Mouse (Mus musculus) spleen, postnatal 10 days (tissue): Measurements from ENCODE around the gene Cntnap1.
"Not testable (repeated sequence)": the region's sequence is repeated elsewhere in the genome, so short reads cannot be mapped to it uniquely, and the experiment has no call there.

ENCODE experiments used
- DNase-seq, 2 experiments: peaks; one replicate each; pipeline ENCODE4 v3.0.0; 2021 to 2022; ENCODE audit warnings: low spot score in 2 of 2

Cntnap1 gene

DNA sequence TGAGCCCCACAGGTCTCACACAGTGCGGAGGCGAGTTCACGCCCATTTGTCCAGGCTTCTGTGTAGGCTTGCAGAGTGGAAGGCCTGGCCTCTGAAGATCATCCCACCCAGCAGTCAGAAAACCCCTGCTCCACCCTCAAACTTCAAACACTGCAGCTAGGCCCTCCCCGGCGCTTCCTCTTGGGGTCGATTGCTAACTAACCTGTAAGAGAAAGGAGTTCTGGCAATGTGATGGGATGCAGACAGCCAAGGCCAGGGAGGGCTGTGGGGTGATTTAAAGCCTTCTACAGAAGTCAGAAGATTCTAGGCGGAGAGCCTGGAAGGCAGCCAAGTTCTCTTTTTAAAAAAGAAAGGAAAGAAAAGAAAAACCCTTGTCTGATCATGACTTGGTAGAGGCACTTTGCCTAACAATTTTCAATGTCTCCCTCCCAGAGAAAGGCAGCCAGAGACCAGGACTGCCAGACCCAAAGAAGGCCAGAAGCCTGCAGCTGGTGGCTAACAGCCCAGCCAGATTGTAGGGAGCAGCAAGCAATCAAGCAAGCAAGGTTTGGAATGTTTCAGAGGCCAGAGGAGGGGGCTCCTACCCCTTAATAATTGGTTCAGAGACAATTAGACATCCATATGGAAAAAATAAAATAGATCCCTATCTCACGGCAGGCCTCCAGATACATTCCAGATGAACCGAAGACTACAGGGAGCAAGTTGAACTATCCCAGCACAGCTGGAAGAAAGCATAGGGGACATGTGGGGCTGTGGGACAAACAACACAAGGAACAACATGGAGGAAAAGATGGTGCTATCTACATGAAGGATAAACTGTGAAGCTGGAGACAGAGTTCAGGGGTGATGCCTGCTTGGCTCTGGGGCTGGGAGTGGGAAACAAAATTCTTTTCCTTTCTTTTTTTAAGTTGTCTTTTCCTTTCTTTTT is 20.9 kb upstream of the Cntnap1 start:
- no peak for DNase-seq

- no peak for DNase-seq
Observed at GRCm38 (mm10) chr11:101151063-101151462, 19.3 kb upstream of the Cntnap1 start.

DNA sequence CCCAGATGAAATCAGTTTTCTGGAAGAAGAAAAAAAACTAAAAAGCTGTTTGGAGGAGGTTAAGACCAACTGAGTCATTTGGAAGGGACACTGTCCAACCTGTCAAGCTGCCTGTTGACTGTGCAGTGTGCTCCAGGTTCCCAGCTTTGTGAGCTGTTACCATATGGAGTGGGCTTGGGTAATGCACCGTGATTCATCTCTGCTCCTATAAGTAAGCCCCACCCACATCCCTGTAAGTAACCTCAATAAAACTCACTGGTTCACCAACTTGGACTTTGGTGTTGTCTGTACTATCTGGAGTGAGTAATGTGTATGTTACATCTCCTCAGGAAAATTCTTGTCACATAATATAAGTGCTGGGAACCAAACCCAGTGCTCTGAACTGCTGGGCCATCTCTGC is 17.5 kb upstream of the Cntnap1 start:
- no peak for DNase-seq

DNA sequence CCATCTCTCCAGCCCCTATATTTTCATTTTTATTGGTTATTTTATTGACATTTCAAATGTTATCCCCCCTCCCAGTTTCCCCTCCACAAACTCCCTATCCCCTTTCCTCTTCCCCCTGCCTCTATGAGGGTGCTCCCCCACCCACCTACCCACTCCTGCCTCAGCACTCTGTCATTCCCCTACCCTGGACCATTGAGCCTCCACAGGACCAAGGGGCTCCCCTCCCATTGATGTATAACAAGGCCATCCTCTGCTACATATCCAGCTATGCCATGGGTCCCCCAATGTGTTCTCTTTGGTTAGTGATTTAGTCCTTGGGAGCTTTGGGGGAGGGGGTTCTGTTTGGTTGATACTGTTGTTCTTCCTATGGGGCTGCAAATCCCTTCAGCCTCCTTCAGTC is 15.7 kb upstream of the Cntnap1 start:
- DNase-seq = no peak

- DNase-seq = no peak
Observed at GRCm38 (mm10) chr11:101155151-101155550, 15.2 kb upstream of the Cntnap1 start.

GRCm38 (mm10) chr11:101155728-101156371 is 14.5 kb upstream of the Cntnap1 start, which contains the start of gene Tubg2:
TSS of gene Tubg2 (plus strand) at chr11:101155907.
- peak in 1 of 2 experiments; percentile 63 for DNase-seq

- DNase-seq = not testable (repeated sequence)
Observed at GRCm38 (mm10) chr11:101160151-101160550, 10.2 kb upstream of the Cntnap1 start.

- not testable (repeated sequence) for DNase-seq
Observed at GRCm38 (mm10) chr11:101160981-101161505, 9.3 kb upstream of the Cntnap1 start.

DNA sequence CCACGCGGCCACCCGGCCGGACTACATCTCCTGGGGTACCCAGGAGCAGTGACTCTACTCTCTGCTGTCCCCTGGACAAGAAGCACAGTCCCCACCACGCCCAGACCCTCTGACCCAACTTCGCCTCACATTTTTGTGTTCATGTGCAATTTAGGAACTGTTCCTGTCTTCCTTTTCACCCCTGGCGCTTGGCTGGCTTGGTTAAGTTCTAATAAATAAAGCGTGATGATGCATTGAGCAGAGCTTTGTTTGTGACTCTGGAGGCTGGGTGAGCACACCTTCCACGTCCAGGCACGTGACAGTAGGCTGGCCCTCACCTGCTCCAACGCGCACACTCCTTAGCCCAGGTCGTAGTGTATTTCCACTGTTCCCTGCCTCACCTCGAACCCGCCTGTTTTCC is 8.8 kb upstream of the Cntnap1 start:
- DNase-seq = no peak

- DNase-seq = no peak
Observed at GRCm38 (mm10) chr11:101162301-101162700, 8.0 kb upstream of the Cntnap1 start.

DNA sequence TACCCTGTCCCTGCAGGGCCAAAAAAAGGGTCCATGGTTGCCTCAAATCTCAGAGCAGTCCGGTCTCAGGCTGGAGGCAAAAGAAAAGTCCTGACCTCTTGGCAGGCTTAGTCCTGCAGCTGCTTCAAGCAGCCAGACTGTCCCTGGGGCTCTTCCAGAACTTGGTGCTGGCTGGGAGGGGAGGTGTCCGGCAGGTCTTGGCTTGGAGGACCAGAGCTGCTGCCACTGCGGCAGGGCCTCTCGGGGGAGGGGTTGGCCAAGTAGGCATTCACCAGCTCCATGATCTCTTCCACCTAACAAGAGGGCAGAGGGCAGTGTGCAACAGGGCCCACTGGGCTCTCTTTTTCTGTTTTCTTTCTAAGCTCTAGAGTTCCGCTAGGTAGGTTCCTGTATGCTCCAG is 7.6 kb upstream of the Cntnap1 start:
- DNase-seq = no peak

- no peak for DNase-seq
Observed at GRCm38 (mm10) chr11:101163476-101164350, 6.6 kb upstream of the Cntnap1 start.

DNA sequence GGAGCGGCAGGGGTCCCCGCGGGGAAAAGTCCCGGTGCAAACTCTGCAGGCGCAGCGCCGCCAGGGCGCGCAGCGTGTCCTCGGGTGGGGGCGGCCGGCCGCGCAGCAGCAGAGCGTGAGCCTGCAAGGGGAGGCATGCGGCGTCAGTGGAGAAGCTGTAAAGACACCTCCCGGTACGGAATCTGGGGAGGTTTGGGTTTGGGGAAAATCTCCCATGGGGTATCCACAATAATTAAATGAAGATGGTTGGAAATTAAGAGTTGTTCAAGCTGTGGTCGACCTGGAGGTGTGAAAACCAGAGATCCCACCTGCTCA is 6.0 kb upstream of the Cntnap1 start:
- DNase-seq = no peak

DNA sequence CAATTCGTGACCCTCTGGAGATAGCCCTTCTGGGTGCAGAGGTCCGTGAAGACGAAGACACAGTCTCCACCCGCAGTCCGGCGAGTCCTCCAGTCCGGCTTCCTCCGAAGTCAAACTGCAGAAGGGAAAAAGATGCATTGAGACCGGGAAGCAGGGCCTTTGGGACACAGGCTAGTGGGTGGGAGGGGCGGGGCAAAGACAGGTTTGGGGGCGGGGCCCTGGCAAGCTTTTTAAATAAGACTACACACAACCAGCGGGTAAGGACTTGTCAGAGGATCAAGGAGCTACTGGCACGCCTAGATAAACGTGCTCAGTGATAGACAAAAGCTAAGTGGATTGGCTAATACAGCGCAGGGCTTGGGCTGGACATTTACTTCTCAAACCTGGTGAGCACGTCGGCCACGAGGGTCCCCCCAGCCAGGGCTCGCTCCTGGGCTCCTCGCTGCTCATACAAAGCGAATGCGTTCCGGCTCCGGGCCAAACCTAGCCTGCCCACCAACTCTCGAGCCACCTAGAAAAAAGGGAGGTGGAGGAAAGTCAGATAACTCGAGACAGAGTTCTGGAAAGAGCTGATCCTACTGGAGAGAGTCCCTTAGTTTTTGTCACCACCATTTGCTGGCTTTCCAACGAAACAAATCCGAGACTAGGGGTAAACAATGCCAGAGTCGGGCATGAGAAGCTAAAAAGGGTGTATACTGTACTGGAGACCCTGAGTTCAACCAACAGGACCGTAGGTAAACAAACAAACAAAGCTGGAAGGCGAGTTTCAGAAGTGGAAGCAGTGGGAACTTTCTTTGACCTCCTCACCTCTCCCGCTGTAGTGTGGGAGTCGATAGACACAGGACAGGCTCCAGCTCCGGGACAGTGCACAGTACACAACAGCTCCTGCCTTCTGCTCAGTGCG is 5.4 kb upstream of the Cntnap1 start:
- DNase-seq = no peak

GRCm38 (mm10) chr11:101166357-101166756 is 4.0 kb upstream of the Cntnap1 start:
- no peak for DNase-seq

- DNase-seq = no peak
Observed at GRCm38 (mm10) chr11:101167211-101167962, 2.9 kb upstream of the Cntnap1 start.

DNA sequence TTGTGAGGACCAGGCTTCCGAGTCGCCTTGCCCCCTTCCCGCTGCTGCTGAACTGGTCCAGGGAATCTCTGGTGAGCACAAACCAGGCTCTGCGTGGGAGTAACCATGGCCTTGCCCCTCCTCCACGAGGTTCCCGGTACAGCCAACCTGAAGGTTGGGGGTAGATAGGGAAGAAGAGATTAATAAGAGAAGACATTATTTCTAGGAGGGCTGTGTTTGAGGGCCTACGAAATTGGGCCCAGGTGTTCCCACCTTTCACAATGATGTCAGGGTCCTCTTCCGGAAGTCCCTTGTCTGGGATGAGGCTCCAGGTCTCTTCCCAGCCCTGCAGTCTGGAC is 2.4 kb upstream of the Cntnap1 start:
- DNase-seq = no peak

- DNase-seq = no peak
Observed at GRCm38 (mm10) chr11:101168301-101168980, 1.9 kb upstream of the Cntnap1 start.

DNA sequence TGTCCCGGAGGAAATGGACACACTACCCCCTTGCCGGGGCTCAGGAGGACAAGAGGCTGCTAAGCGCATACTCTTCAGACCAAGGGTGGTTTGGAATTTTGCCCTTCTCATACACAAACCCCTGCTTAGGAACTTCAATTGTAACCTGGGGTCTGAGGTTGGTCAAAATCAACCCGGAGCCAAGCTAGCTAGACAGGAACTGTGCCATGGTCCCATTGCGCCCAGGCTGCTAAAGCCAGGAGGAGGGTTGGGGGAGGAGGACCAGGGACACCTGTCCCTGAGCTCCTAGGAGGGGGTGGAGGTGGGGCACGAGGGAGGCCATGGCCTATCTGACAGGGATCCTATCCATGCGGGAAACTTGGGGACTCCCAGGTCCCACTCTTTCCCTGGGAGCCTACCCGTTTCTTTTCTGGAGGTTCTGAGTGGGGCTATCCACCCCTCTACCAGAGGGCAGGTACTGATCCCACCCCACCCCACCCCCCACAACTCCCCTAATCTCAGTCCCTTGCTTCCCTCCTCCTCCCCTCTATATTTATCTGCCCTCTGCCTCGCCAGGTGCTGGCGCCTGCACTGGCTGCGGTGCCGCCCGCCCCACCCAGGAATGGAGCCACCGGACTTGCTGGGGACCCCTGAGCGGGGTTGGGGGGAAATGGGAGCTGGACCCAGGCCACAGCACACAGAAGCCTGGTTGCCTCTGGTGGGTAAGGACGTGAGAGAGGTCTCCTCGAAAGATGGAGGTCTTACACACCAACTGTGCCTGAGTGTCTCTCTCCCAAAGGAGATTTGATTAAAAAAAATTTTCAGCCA is 819 bp upstream of the Cntnap1 start:
- DNase-seq = peak in 1 of 2 experiments; percentile 2
